Mouse (Mus musculus) thymus, adult 2 months (tissue): Measurements from ENCODE around the gene Glipr2. TPM values are rescaled to one million over a fixed set of nuclear protein-coding genes. Genes with fewer than 3 reads are reported as not detected.

Experiments used
- DNase-seq: peaks from one replicate; pipeline ENCODE4 v3.0.0; 2021
- H3K27ac ChIP-seq: fragments of 200-500 bp; 2 replicates; pipeline ENCODE4 v1.5.1; 2012; ENCODE audit warnings: low read length, control low read depth; ENCODE audit not compliant: control insufficient read depth, insufficient read depth
- H3K27me3 ChIP-seq: fragments of 200-500 bp; 2 replicates; pipeline ENCODE4 v1.6.1; 2012; ENCODE audit warnings: mild to moderate bottlenecking, low read length, moderate library complexity, mixed read lengths; ENCODE audit not compliant: control insufficient read depth, insufficient read depth
- H3K36me3 ChIP-seq: fragments of 200-500 bp; 2 replicates; pipeline ENCODE4 v1.6.1; 2012; ENCODE audit warnings: mild to moderate bottlenecking, low read length, moderate library complexity; ENCODE audit not compliant: control insufficient read depth, insufficient read depth
- H3K4me1 ChIP-seq: fragments of 200-500 bp; replicated peaks from 2 replicates; pipeline ENCODE4 v1.6.1; 2012; ENCODE audit warnings: low read length; ENCODE audit not compliant: control insufficient read depth, insufficient read depth
- H3K4me3 ChIP-seq: fragments of 200-500 bp; 2 replicates; pipeline ENCODE4 v1.5.1; 2012; ENCODE audit warnings: mild to moderate bottlenecking, low read length, control low read depth, moderate library complexity; ENCODE audit not compliant: control insufficient read depth, insufficient read depth
- CTCF ChIP-seq: fragments of 200-500 bp; IDR thresholded peaks from 2 replicates; pipeline ENCODE4 v1.5.1; 2012; ENCODE audit warnings: mild to moderate bottlenecking, control low read depth, low read length, moderate library complexity, borderline replicate concordance; ENCODE audit not compliant: control insufficient read depth, poor library complexity, insufficient read depth; ENCODE audit errors: extremely low read depth
- POLR2A ChIP-seq: fragments of 200-500 bp; IDR thresholded peaks from 2 replicates; pipeline ENCODE4 v1.6.1; 2012; ENCODE audit warnings: mild to moderate bottlenecking, low read length, control low read depth, moderate library complexity; ENCODE audit not compliant: control insufficient read depth, poor library complexity, insufficient read depth; ENCODE audit errors: extremely low read depth
- WGBS: fragments of 180-500 bp; shearing (Covaris S2); methylation state at CpG from one replicate; pipeline ENCODE4 v1.1.7; 2018; 5-methylcytosine and 5-hydroxymethylcytosine counted together
- polyA plus RNA-seq: library from polyadenylated mRNA; depleted of rRNA; stranded (reverse); fragments of >200 nt; gene quantifications from 2 replicates; pipeline ENCODE4 v1.2.3, GENCODE M21; 2012; rRNA removed

Gene Glipr2
- polyA plus RNA-seq, 1 experiment: 23.4 TPM

DNA sequence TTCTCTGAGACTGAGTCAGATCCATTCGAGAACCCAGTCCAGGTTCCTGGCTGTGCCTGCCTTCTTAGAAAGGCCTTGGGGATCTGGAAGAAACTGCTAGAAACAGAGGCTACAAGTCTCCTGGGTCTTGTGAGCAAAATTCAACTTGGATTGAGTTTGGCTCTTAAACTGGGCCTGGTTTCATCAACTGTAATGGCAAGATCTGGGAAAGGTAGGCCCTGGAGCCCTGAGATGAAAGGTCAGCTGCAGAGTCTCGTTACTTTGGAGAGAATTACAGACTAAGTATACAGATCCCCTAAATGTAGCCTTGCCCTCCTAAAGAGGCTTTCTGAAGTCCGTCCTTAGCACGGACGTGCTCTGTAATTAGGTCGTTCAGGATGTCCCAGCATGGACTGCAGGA, 68.4 kb downstream of the Glipr2 start:
- Histone ChIP-seq H3K36me3 (peaks cover 73% of the 10 kb centered on the region), H3K4me3 (no peak overlapping the region), H3K4me1 (peaks cover 25% of the 10 kb centered on the region), H3K27ac (no peak overlapping the region), H3K27me3 (no peaks in the 10 kb centered on the region)
- 97% methylated on average over 6 of the region's 6 CpGs for WGBS
- DNase-seq: no peak
- TF ChIP-seq POLR2A: no peak
- no peak for TF ChIP-seq CTCF

Other genes with a start within 250 kb of the Glipr2 start
- gene Olfr71, start 247.1 kb upstream of the Glipr2 start, polyA plus RNA-seq: not detected in 2 replicates
- gene Hrct1, start 230.2 kb upstream of the Glipr2 start, polyA plus RNA-seq: 1.2 and 1.8 TPM in 2 replicates
- gene Spaar, start 227.4 kb upstream of the Glipr2 start, polyA plus RNA-seq: 0.64 and 0.96 TPM in 2 replicates
- gene Olfr159, start 186.4 kb upstream of the Glipr2 start, polyA plus RNA-seq: not detected in 2 replicates
- gene Olfr156, start 133.5 kb upstream of the Glipr2 start, polyA plus RNA-seq: not detected in 2 replicates
- gene Olfr157, start 117.2 kb upstream of the Glipr2 start, polyA plus RNA-seq: 0.01 and 0.11 TPM in 2 replicates
- gene Olfr155, start 105.8 kb upstream of the Glipr2 start, polyA plus RNA-seq: not detected in 2 replicates
- 2.8 and 3.3 TPM in 2 replicates for gene Reck, start 81.9 kb upstream of the Glipr2 start, polyA plus RNA-seq
- 0.11 and 0.32 TPM in 2 replicates for gene Ccin, start 26.1 kb downstream of the Glipr2 start, polyA plus RNA-seq
- gene Clta, start 47.1 kb downstream of the Glipr2 start, polyA plus RNA-seq: 184 and 193 TPM in 2 replicates
- 28.0 and 32.0 TPM in 2 replicates for gene Gne, start 126.8 kb downstream of the Glipr2 start, polyA plus RNA-seq